Mouse (Mus musculus): ENCODE results near the gene Gfpt1.

- TF ChIP-seq POLR2A (IDR thresholded peaks at IDR 0.05; ENCODE audit: low read depth, low read length) (no peak), CTCF (IDR thresholded peaks at IDR 0.05; ENCODE audit: extremely low read depth, insufficient read depth, insufficient read length, insufficient replicate concordance) (no peak)
Observed at GRCm38 (mm10) chr6:87103314-87103713, 60.7 kb downstream of the Gfpt1 start.

Data from spleen, adult 2 months (tissue).